Mouse (Mus musculus) thymus, postnatal 0 days (tissue): Measurements from ENCODE around the gene Rcvrn. TPM values are rescaled to one million over a fixed set of nuclear protein-coding genes. Genes with fewer than 3 reads are reported as not detected.

ENCODE experiments used
- DNase-seq: peaks from one replicate; pipeline ENCODE4 v3.0.0-alpha.2; 2015; ENCODE audit warnings: low spot score
- polyA plus RNA-seq: library from polyadenylated mRNA; unstranded; fragments of >200 nt; fragmentation: Nextera tagmentation; extraction: Ambion mirVana; gene quantifications from 2 replicates; pipeline ENCODE4 v1.2.1, GENCODE M21; 2015

Rcvrn gene
- polyA plus RNA-seq, 1 experiment from 2014 or later = 0.74 TPM

DNA sequence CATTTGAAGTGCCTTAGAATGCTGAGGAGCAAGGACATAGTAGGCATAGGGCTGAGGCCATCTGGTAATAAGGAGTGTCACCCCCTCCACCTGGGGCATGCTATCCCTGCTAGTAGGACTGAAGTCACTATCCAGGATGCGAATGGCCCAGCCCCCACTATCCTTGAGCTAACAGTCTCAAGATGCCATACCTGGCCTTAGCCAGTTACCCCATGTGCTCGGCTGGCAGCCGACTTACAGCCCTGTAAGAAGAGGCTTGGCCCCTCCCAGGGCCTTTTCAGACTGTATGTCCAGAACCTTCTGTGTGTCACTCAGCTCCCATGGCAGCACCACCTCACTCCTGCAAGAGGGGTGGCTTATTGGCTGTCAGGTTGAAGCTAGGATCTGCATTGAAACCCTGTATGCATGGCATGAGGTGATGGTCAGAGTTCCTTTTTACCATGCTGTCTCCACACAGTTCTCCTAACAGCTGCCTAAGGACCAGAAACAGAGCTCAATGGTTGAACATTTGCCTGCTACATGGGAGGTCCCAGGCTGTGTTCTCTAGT lies 26.6 kb upstream of the Rcvrn start:
- no peak for DNase-seq

DNA sequence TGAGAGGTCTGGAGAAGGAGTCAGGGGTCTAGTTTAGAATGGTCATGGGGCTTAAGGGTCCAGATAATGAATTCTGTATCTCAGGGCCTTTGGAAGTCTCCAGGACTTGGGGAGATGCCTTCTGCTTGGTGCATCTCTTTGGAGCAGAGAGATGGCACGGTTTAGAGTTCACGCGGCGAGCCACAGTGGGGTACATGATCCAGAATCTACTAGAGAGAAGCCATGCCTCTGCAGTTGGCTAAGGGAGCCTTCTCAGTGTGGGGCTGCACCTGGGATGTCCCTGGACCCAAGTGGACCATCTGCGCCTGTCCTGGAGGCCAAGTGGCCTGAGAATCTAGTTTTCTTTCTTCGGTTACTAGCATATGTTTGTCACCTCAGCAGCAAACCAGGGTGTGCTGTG lies 25.1 kb upstream of the Rcvrn start:
- DNase-seq = no peak

DNA sequence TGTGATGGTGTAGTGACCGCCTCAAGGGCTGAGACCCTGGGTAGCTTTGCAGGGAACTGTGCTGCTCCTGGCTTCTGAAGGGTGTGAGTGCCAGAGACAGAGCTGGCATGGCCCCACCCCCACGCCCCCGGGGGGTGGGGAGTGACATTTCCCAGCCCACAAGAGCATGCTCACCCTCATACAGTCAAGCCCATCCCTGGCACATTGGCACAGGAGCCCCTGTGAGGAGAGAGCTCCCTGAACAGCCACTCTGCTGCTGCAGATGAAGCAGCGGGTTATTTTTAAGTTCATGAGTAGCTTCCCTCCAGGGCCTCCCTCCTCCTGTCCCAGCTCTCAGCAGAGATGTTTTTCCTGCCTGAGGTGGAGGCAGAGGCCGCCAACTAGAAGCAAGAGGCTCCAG lies 23.0 kb upstream of the Rcvrn start:
- DNase-seq = no peak

DNA sequence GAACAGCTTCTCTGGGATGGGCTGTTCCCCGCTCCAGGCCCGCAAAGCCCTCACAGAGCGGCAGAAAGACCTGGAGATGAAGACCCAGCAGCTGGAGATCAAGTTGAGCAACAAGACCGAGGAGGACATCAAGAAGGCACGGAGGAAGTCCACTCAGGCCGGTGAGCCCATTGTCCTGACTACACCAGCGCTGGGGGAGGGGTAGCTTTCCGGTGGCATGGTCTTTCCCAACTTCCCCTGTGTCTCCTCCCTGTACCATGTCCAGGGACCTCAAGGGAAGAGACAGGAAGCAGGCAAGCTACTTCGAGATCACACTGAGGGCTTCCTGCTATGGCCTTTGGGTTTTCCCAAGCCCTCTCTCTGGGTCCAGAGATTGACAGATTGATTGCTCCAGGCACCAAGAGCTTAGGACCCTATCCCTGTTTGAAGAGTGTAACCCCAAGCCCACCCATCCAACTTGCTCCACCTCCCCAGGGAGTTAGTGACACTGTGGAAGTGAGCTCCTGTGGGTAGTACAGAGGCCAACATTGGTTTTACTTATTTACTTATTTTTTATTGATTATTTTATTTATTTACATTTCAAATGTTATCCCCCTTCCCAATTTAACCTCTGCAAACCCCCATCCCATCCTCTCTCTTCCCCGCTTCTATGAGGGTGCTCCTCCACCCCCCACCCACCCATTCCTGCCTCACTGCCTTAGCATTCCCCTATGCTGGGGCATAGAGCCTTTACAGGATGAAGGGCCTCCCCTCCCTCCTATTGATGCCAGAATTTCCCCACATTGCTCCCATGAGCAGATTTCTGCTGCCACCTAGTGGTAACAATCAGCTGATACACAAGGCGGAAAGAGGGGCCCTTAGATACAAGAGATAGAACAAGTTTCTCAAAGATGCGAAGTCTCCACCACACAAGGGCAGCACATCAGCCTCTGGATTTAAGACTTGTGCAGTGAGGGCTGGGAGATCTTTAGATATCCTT lies 19.3 kb upstream of the Rcvrn start:
- peak; percentile 53 for DNase-seq

DNA sequence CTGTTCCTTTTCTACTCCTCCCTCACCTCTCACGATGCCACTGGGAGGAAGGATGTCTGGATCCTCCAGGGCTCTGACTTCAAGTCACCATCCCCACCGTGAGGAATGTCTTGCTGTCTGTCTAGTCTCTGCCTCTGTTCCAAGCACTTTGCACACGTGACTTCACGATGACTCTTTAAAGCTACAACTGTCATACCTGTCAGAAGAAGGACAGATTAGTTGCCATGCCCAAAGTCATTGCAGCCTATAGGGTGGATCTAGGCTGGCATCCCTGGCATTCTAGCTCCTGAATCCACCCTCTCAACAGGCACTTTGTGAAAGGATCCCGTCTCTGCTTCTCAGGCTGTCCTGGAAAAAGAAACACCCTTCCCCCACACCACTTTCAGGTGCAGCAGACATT lies 15.8 kb upstream of the Rcvrn start:
- DNase-seq = no peak

DNA sequence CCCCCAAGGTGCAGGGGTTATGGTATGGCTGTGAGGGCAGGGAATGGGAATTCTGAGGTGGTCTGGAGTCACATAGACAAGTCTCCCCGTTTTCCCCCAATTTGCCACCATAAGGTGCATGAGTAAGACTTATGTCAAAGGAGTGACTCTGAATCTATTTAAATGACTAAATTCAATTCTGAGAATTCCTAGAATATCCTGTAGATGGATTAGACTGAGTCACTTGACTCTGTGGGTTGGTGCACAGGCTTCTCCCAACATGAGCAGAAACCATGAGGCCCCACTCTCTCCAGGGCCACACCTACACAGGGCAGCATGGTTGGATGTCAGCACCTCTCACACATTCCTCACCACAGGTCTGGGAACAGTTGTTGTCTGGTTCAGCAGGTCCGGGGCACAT lies 15.2 kb upstream of the Rcvrn start:
- DNase-seq = no peak

DNA sequence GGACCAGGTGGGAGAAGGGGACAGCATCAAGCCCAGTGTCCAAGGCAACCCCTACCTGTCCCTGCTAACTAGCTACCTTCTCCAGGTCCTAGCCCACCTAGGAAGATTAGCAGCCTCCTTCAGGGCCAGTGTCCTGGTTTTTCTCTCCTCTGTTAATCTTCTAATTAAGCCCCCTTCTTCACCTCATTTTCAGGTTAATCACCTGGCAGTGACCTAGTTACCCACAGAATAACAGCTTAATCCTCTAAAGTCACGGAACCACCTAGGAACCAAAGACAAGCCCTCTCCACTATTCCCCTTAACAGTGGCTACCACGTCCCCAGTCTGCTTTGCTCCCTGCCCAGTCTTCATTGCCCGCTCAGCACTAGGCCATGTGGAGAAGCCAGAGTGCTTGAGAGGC lies 13.3 kb upstream of the Rcvrn start:
- DNase-seq = no peak

DNA sequence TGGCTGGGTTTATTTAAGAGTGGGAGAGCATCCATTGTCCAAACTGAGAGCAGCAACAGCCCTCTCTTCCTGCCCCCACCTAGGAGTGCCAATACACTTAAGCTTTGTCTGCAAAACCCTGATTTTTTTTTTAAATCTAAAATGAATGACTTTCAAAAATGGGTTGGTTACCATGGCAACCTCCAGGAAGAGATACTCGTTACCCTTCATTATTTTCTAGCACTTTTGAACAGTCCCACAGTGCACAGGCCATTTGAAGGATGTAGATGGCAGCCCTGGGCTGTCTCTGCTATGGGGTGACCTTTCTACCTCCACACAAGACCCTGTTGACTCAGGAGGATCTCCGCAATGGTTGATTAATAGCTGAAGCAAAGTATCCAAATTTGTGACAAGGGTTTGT lies 9.0 kb upstream of the Rcvrn start:
- no peak for DNase-seq

DNA sequence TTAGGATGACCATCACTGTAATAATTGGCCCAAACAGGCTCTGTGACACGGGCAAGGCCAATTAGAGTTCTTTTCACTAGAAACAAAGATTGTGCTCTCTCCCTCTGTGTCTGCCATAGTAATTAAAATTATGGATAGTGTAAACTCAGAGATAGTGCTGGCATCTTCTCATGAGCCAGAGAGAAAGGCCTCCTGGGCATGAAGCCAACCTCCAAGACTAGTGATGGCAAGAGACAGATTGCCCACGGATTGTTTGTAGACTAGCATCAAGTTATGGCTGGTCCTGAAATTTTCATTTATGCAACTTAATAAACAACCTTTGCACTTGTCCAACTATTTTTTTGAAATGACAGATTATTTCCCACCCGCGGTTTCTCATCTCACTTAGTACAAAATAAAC lies 17.9 kb downstream of the Rcvrn start:
- DNase-seq = no peak

DNA sequence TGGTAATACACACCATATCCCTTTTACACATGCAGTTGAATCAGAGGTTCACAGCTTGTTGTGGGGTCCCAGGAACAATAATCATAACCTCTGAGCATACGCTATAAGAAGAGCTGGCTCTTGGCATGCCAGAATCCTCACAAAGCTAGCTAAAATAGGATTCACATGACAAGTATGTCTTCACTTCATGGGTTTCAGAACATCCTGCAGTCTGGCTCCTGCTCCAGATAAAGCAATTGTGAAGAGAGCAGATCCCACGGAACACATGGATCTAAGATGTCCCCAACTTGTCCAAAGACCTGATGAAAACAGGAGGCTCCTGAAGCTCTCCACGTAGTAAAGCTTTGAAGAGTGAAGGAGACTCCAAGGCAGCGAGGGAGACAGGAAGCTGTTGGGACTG lies 20.3 kb downstream of the Rcvrn start:
- DNase-seq = no peak

DNA sequence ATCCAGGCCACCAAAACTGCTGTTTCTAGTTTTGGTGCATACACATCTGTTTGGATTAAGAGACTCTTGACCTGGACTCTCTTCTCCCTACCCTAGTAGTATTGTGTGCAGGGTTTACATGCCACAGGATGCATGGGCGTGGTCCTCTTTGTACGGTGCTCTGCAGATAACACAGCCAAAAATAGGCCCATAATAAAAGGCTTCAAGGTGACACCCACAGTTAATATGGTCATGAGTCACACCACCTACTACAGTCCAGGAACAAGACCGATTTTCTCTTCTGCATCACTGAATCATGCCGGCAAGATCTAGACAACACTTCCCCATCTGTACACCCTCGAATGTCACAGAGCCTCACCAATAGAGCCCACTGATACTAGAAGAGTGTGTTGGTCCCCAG lies 26.4 kb downstream of the Rcvrn start:
- DNase-seq = no peak

DNA sequence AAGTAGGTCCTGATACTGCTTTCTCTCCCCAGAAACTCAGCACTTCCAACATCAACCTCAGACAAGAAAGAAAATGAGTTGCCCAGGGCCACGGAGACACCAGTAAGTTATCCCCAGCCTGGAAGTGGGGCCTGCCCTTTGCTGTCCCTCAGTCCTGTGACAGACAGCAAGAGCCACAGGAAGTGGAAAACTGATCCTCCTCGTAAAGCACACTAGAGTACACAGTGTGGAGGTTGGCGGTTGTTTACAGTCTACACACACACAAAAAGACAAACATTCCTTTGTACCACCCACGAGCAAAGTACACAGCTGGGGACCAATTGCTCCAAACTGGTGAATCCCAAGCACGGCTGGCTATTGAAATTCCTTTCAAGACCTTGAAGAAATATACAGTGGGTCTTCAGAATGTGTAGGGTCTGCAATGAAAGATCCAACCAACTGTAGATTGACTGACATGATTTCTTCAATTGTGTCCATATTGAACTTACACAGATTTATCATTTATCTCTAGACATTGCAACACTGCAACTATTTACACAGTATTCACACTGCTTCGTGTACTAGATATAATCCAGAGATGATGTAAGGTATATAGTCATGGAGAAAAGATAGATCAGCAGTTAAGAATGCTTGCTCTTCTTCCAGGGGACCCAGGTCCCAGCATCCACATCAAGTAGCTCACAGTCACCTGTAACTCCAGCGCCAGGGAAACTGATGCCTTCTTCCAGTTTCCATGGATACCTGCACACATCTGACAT lies 27.5 kb downstream of the Rcvrn start:
- DNase-seq = no peak

DNA sequence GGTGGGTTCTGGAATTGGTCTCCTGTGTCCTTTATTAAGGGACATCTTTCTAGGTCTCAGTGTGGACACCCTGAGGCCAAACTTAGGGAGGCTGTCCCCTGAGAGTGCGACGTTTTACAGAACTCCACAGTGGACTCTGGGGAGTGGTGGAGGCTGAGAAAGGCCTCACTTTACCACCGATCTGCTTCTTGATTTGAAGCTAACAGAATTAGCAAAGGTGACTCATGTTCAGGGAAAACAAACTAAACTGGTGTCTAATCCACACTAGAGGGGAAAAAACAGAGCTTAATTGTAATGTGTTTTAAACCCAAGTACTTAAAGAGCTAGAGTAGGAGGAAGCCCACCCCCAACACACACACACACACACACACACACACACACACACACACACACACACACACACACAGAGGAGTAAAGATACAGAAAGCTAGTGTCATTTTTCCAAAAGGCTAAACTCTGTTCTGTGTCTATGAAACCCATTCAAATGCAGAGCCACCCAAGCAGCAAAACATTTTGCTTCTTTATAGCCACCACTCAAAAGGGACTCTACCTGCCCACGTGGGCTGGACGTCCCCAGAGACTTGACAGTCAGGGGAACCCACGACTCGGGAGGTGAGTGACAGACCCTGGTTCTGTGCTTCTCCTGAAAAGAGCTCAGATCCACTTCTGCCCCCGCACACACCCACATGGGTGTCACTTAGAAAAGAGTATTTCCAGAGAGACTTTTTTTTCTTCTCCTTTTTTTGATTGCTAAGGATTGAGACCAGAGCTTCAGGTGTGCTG lies 28.3 kb downstream of the Rcvrn start:
- DNase-seq = no peak

DNA sequence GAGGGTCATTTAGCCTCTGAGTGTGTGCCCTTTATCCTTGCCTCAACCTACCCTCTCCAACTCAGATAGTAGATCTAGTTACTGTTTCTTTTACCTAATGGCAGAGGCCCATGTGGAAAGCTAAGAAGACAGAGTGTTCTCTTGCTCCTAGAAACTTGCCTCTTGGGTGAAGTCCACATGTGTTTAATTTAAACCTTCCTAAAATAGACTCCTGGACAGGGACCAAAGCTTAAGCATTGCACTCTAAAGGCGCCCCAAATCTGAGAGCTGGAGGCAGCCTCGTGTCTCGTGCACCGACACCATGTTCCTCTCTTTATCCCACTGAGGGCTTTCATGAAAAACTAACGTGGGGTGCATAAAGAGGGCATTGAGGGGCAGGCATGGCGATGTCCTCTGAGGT lies 32.0 kb downstream of the Rcvrn start:
- no peak for DNase-seq

DNA sequence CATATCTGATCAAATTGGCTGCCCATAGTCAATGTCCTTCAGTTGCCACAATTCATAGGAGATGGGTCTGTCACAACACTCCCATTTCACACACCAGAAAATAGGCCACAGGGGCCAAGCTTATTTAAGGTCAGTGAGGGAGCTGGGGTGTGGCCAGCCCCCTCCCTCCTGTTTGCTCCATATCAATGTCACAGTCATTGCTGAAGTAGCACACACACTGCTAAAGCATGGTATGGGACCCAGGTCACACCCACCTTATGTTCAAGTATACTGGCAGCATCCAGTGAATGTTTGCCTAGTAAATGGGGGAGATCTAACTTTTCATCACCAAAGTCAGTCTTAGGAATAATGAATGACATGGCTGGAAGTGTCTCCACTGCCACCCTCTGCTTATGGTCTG lies 33.6 kb downstream of the Rcvrn start:
- no peak for DNase-seq

DNA sequence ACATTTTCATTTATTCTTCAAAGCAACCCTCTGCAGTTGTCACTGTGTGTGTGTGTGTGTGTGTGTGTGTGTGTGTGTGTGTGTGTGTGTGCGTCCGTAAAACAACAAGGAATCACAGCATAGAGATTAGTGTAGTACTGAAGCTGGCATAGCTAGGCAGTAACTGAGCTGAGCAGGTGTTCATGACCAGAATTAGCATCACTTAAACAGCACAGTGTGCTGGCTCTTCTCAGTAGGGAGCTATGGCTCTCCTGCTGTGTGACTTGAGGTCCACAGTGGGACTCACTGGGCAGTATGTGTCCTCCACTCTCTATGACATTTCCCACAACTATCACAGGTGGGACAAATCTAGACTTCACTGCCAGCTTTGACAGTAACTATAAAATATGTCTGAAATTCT lies 35.9 kb downstream of the Rcvrn start:
- DNase-seq = no peak

DNA sequence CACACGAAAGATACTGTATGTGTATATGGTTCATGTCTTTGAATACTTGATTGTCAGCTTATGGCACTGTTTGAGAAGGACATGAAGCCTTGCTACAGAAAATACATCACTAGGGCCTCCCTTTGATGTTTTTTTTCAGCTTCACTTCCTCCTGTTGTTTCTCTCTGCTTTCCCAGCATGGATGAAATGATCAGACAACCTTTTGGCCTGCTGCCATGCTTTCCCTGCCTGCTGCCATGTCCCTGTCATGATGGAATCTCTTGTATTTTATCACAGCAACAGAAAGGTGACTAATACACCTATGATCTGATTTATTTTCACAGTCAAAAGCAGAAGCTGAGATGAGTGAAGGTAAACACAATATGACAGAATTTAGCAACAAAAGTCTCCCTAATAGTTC lies 38.6 kb downstream of the Rcvrn start:
- DNase-seq = no peak

DNA sequence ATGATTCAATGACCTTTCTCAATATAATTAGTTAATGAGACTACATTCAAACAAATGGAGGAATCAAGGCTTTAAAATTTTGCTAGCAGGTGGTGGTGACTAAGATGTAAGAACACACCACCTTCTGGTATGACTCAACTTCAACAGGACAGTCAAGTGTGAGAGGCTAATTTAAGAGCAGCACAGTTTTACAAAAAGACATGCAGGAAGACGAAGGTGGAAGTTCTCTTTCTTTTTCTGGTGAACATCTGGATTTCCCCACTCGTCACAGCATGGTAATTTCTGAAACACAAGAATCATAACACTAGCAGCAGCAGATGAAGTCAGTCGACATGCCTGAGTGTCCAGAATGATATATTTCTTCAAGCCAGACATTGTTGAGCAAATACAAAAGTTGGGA lies 39.5 kb downstream of the Rcvrn start:
- DNase-seq = no peak

DNA sequence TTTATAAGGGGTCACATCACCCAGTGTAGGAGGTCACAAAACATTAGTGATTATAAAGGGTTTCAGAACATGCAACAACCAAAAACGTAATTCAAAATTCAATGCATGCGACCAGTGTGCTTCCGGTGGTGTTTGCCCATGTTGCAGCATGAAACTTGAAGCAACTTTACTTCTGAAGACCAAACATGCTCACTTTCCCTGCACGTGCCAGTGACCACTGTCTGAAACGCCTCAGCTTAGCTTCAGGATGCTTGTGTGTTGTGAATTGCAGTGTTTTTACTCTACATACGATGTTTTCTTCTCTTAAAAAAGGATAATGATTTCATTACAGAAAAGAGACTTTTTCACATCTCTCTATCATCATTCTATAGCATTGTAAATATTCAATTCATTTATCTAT lies 43.2 kb downstream of the Rcvrn start:
- no peak for DNase-seq

DNA sequence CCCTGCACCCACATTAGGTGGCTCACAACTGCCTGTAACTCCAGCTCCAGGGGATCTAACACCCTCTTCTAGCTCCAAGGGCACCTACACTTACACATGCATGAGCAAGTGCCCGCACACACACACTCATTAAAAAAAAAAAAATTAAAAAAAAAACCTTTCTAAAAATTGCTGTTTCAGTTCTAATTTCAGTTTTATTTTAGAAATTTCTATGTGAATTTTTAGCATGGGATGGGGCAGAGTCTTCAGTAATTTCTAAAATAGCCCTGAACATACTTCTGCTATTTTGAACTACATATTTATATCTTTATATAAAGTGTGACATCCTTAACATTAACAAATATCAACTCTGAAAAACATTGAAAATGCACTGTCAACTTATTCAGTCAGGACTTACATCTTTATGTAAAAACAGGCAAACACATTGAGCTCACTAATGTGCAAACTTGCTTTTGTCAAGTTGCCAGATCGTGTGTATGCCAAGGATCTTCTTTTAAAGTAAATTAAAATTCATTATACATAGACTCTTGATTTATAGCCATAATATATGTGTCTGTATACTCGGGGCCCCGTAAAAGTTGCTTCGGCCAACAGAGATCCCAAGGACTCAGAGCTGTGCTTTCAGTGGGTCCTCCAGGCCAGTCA lies 43.8 kb downstream of the Rcvrn start:
- DNase-seq = no peak

DNA sequence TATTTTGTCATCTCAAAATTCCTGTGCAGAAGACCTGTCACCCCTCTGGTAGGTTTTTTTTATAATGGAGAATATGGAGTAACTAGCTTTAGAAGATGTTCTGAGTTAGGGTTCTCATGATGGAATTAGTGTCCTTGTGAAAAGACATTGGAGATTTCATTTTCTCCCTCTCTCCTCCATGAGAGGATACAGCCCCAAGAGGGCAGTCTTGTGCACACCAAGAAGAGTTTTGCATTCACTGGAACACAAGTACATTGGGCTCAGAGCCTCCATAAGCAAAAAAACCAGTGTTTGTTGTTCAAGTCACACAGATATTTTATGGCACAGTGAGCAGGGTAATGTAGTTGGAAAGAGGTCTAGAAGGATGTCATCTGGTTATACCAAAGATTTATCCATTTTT lies 46.4 kb downstream of the Rcvrn start:
- no peak for DNase-seq
